Mouse (Mus musculus) midbrain, embryonic 14.5 days (tissue): Measurements from ENCODE around the gene Syngr2. TPM values are rescaled to one million over a fixed set of nuclear protein-coding genes. Genes with fewer than 3 reads are reported as not detected.
"Not testable (repeated sequence)": the region's sequence is repeated elsewhere in the genome, so short reads cannot be mapped to it uniquely, and the experiment has no call there.

Source experiments
- ATAC-seq: fragments of 200-750 bp; cut with Nextera tagmentation; 2 replicates; pipeline ENCODE4 v1.8.0; 2017; ENCODE audit warnings: moderate number of reproducible peaks, moderate library complexity; ENCODE audit not compliant: low FRiP score, low TSS enrichment
- DNase-seq: peaks from one replicate; pipeline ENCODE4 v3.0.0-alpha.2; 2015
- H3K27ac ChIP-seq: fragments of 300-500 bp; sonication (generic); replicated peaks from 2 replicates; pipeline ENCODE4 v1.5.1; 2014; ENCODE audit warnings: mild to moderate bottlenecking, low read depth, low read length, moderate library complexity
- H3K27me3 ChIP-seq: fragments of 300-500 bp; sonication (generic); 2 replicates; pipeline ENCODE4 v1.6.1; 2014; ENCODE audit warnings: low read length, control low read depth, mixed read lengths; ENCODE audit not compliant: control insufficient read depth, insufficient read depth
- H3K36me3 ChIP-seq: fragments of 300-500 bp; sonication (generic); 2 replicates; pipeline ENCODE4 v1.6.1; 2014; ENCODE audit warnings: low read length, control low read depth; ENCODE audit not compliant: control insufficient read depth, insufficient read depth
- H3K4me1 ChIP-seq: fragments of 300-500 bp; sonication (generic); 2 replicates; pipeline ENCODE4 v1.6.1; 2014; ENCODE audit warnings: mild to moderate bottlenecking, antibody characterized with exemption, low read length, control low read depth; ENCODE audit not compliant: control insufficient read depth, insufficient read depth
- H3K4me2 ChIP-seq: fragments of 300-500 bp; sonication (generic); 2 replicates; pipeline ENCODE4 v1.6.1; 2014; ENCODE audit warnings: mild to moderate bottlenecking, low read length, moderate library complexity
- H3K4me3 ChIP-seq: fragments of 300-500 bp; sonication (generic); replicated peaks from 2 replicates; pipeline ENCODE4 v1.5.1; 2014; ENCODE audit warnings: low read depth, low read length
- H3K9ac ChIP-seq: fragments of 300-500 bp; sonication (generic); replicated peaks from 2 replicates; pipeline ENCODE4 v1.6.1; 2014; ENCODE audit warnings: mild to moderate bottlenecking, low read length, moderate library complexity
- H3K9me3 ChIP-seq: fragments of 300-500 bp; sonication (generic); 2 replicates; pipeline ENCODE4 v1.6.1; 2016; ENCODE audit warnings: low read length, control low read depth, mixed read lengths; ENCODE audit not compliant: control insufficient read depth
- WGBS: fragments of 180-500 bp; shearing (Covaris S2); extraction: QIAGEN DNeasy Blood & Tissue Kit; methylation state at CpG from one replicate; pipeline ENCODE4 v1.1.7; 2014; 5-methylcytosine and 5-hydroxymethylcytosine counted together
- polyA plus RNA-seq: library from polyadenylated mRNA; unstranded; fragments of >200 nt; fragmentation: Nextera tagmentation; extraction: Ambion mirVana; gene quantifications from 2 replicates; pipeline ENCODE4 v1.2.1, GENCODE M21; 2014

The Syngr2 gene
- polyA plus RNA-seq, 1 experiment from 2014 or later: 18.9 TPM

DNA sequence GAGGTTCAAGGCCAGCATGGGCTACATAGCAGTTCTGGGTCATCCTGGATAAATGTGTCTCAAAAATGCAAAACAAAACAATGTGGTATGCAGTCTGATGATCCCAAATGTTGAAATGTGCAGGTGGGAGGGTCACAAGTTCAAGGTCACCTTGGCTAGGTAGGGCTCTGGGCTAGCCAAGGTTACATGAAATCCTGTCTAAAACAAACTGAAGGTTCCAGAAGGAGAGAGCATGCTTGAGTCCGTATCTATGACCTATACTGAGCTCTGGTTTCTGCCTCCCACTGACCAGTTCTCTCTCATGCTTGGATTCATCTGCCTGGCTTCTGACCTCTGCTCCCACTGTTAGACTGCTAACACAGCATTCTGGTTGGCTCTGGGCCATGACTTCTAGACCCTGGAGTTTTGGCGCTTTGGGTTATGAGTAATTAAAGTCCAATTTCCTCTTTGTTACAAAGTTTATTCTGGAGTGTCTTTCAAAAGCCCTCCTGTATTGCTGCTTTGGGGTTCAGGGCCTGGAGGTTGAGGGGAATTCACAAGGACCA lies 20.3 kb downstream of the Syngr2 start:
- ATAC-seq (no peak), DNase-seq (no peak)
- no peak overlapping the region for H3K4me3 ChIP-seq
- no peaks in the 10 kb centered on the region for H3K27me3 ChIP-seq
- H3K4me1 ChIP-seq: peaks cover 17% of the 10 kb centered on the region
- no peak overlapping the region for H3K27ac ChIP-seq
- H3K36me3 ChIP-seq: no peaks in the 10 kb centered on the region
- H3K4me2 ChIP-seq: no peak overlapping the region
- 92% methylated on average over 2 of the region's 2 CpGs for WGBS
- H3K9ac ChIP-seq: no peak overlapping the region
- no peaks in the 10 kb centered on the region for H3K9me3 ChIP-seq

DNA sequence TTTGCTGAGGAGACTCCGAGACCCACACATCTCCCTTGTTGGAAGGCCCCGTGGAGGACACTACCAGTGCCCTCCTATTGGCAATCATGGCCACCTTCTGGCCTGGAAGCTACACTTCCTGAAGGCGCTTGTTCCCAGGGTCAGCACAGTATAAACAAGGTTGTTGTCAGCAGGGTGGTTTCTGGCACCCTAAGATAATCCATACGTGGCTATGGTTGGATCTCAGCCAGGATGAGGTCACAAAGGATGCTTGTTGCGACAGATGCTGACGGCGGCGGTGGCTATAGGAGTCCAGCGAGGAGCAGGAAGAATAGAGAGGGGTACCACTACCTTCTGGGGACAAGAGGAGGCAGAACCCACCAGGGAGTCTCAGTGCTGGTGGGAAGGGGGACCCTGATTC lies 20.9 kb downstream of the Syngr2 start:
- no peaks in the 10 kb centered on the region for H3K27me3 ChIP-seq
- no peak overlapping the region for H3K4me2 ChIP-seq
- 84% methylated on average over 9 of the region's 9 CpGs for WGBS
- no peak overlapping the region for H3K4me3 ChIP-seq
- DNase-seq (no peak), ATAC-seq (no peak)
- no peak overlapping the region for H3K9ac ChIP-seq
- H3K27ac ChIP-seq: no peak overlapping the region
- no peaks in the 10 kb centered on the region for H3K36me3 ChIP-seq
- H3K9me3 ChIP-seq: no peaks in the 10 kb centered on the region
- peaks cover 10% of the 10 kb centered on the region for H3K4me1 ChIP-seq

DNA sequence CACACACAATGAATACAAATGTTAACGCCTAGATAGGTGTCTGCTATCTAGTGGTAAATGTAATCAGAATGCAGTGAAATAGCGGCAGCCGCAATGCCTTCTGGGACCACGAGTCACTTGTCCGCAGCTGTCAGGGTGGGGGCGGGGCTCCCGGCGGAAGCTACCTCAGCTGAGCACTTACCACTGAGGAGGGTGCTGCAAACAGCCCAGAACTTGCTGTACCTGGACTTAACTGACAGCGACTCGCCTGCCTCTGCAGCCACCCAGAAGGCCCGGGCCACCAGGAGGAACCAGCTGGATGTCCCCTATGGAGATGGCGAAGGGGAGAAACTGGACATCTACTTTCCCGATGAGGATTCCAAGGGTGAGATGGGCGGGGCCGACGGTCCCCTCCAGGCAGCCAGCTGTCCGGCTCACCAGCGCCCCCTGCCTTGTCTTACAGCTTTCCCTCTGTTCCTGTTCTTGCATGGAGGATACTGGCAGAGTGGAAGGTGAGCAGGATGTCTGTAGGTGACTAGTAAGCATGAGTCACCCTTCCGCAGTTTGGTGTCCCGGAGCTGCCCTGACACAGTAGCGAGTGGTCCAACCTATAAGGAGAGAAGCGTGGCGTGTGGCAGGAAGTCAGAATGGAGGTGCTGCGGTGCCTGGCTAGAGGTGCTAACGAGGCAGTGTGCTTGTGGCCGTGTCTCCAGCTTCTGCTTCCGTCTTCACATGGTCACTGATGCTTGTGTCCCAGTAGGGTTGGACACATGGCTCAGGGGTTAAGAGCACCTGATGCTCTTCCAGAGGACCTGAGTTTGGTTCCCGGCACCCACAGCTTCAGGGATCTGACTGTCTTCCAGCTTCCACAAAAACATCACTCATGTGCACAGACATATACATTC lies 22.9 kb downstream of the Syngr2 start:
- Histone ChIP-seq H3K4me2 (peak overlapping the region; percentile 54), H3K4me1 (no peaks in the 10 kb centered on the region), H3K9ac (0 out of 2 replicates have a peak overlapping the region, but pooled peaks have one; percentile 20), H3K27me3 (no peaks in the 10 kb centered on the region), H3K36me3 (no peaks in the 10 kb centered on the region), H3K27ac (no peak overlapping the region), H3K9me3 (no peaks in the 10 kb centered on the region), H3K4me3 (peak overlapping the region; percentile 30)
- ATAC-seq: peak; percentile 57; the same call in 1 of the 2 replicates
- DNase-seq: peak; percentile 82
- 20% methylated on average over 28 of the region's 28 CpGs for WGBS

DNA sequence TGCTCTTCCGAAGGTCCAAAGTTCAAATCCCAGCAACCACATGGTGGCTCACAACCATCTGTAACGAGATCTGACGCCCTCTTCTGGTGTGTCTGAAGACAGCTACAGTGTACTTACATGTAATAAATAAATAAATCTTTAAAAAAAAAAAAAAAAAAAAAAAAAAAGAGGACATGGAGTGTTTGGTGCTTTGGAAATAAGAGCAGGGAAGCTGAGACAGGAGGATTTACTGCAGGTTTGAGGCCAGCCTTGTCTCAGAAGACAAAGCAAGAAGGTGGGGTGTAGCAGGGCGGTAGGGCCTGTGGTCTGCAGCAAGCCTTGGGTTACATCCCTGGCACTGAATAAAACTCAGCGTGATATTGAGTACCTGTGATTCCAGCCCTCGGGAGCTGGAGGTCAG lies 24.0 kb downstream of the Syngr2 start:
- H3K4me3 ChIP-seq, H3K9ac ChIP-seq: not testable (repeated sequence)
- WGBS: 93% methylated on average over 4 of the region's 6 CpGs

DNA sequence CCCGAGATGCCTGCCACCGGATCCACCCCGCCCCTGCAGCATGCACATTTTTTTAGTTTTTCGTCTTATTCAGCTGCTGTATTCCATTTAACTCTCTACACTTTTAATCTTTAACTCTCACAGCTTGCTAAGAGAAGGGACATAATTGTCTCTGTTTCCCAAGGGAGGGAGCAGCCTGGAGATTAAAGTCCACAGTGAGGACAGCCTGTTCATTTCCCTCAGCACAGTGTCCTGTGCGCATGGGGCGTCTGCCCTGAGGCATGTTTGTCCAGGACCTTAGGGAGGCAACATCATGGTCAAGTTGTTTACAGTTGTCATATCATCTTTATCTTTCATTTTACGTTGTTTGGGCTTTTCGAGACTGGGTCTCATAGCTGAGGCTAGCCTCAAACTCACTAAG lies 24.6 kb downstream of the Syngr2 start:
- no peaks in the 10 kb centered on the region for H3K4me1 ChIP-seq
- ATAC-seq: no peak
- no peak overlapping the region for H3K4me2 ChIP-seq
- WGBS: 93% methylated on average over 8 of the region's 8 CpGs
- H3K27ac ChIP-seq: no peak overlapping the region
- DNase-seq: no peak
- no peak overlapping the region for H3K9ac ChIP-seq
- no peaks in the 10 kb centered on the region for H3K9me3 ChIP-seq
- no peak overlapping the region for H3K4me3 ChIP-seq
- no peaks in the 10 kb centered on the region for H3K27me3 ChIP-seq
- H3K36me3 ChIP-seq: no peaks in the 10 kb centered on the region

More for the DNA sequence above, 24.0 kb downstream of the Syngr2 start:
- H3K36me3 ChIP-seq, H3K9me3 ChIP-seq, H3K4me1 ChIP-seq, H3K4me2 ChIP-seq, DNase-seq, H3K27ac ChIP-seq, H3K27me3 ChIP-seq, ATAC-seq: not testable (repeated sequence)

DNA sequence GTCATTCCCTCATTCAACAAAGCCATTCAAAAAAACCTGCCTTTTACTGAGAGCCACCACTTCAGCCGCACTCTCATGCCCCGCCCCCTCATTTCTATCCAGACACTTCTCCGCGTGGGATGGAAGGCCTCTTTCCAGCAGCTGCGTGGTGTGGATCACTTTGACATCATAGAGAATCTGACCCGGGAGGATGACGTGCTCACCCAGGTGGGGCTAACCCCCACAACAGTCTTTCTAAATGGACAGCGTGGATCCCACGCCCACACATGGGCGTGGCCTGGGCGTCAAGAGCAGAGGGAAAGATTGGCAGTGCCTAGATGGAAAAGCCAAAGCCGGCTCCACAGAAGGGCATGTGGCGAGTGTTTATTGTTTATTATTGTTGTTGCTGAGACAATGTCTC lies 26.8 kb downstream of the Syngr2 start:
- Histone ChIP-seq H3K36me3 (no peaks in the 10 kb centered on the region), H3K4me1 (no peaks in the 10 kb centered on the region), H3K9ac (no peak overlapping the region), H3K9me3 (no peaks in the 10 kb centered on the region), H3K27me3 (no peaks in the 10 kb centered on the region), H3K4me2 (peak overlapping the region; percentile 32), H3K4me3 (no peak overlapping the region), H3K27ac (no peak overlapping the region)
- DNase-seq: peak; percentile 55
- ATAC-seq: no peak
- WGBS: 25% methylated on average over 13 of the region's 13 CpGs

DNA sequence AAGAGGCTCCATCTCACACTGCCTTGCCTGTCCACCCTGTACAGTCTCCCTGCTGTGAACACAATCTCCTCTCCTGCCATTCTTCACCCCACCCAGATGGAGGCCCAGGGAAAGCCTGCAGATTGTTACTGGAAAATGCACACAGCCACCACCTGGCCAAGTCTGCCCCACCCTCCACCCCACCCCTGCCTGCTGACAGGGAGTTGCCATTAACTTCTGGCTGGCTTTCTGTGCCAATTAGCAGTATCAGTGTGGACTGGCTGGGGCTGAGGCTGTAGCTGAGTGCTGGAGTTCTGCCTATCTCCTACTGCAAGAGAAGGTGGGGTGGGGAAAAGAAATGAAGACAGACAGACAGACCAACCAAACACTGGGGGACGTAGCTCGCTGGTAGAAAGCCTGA lies 29.1 kb downstream of the Syngr2 start:
- Histone ChIP-seq H3K9me3 (no peaks in the 10 kb centered on the region), H3K4me2 (no peak overlapping the region), H3K27me3 (no peaks in the 10 kb centered on the region), H3K9ac (no peak overlapping the region), H3K4me3 (no peak overlapping the region), H3K4me1 (no peaks in the 10 kb centered on the region), H3K36me3 (no peaks in the 10 kb centered on the region), H3K27ac (no peak overlapping the region)
- DNase-seq (no peak), ATAC-seq (no peak)
- 77% methylated on average over 2 of the region's 2 CpGs for WGBS

DNA sequence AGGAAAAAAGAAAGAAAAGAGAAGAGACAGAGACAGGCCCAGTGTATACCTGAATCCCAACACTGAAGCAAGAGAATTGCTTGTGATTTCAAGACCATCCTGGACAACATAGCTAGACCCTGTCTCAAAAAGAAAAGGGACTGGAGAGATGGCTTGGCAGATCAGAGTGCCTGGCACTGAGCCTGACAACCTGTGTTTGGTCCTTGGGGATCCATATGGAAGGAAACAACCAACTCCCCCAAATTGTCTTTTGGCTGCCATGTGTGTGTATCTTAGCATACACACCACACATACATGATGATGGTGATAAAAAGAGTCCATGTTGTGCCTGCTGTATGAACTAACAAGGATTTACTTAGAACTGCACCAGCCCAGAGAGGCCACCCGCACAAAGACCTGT lies 29.6 kb downstream of the Syngr2 start:
- no peaks in the 10 kb centered on the region for H3K27me3 ChIP-seq
- H3K36me3 ChIP-seq: no peaks in the 10 kb centered on the region
- no peaks in the 10 kb centered on the region for H3K4me1 ChIP-seq
- no peak overlapping the region for H3K4me2 ChIP-seq
- no peak overlapping the region for H3K27ac ChIP-seq
- no peak for DNase-seq
- H3K4me3 ChIP-seq: no peak overlapping the region
- ATAC-seq: no peak
- no peaks in the 10 kb centered on the region for H3K9me3 ChIP-seq
- 85% methylated on average over 1 of the region's 1 CpGs for WGBS
- no peak overlapping the region for H3K9ac ChIP-seq

DNA sequence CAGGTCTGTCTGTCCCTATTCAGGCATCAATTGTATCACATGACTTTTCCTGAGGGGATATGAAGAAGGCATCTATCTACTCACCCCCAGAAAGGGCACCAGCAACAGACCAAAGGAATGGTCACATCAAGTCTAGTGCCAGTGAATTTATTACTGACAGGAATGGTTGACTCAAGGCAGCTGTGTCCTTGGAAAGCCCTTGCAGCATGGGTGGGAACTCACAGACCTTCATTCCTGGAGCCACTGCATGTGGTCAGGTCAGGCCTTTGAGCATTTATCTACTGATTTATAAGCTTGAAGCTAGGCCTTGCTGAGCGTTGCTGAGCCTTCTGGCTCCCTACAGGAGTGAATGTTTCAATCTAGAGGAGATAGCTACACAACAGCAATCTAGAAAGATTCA lies 31.4 kb downstream of the Syngr2 start:
- ATAC-seq (no peak), DNase-seq (no peak)
- Histone ChIP-seq H3K4me1 (no peaks in the 10 kb centered on the region), H3K27ac (no peak overlapping the region), H3K9ac (no peak overlapping the region), H3K4me2 (no peak overlapping the region), H3K27me3 (no peaks in the 10 kb centered on the region), H3K9me3 (no peaks in the 10 kb centered on the region), H3K36me3 (no peaks in the 10 kb centered on the region), H3K4me3 (no peak overlapping the region)
- WGBS: 63% methylated on average over 1 of the region's 1 CpGs
